Mouse (Mus musculus): Measurements from ENCODE around the gene Elmo3. TPM values are rescaled to one million over a fixed set of nuclear protein-coding genes. Genes with fewer than 3 reads are reported as not detected.
"Not testable (repeated sequence)": the region's sequence is repeated elsewhere in the genome, so short reads cannot be mapped to it uniquely, and the experiment has no call there.

Gene Elmo3
- total RNA-seq, 4 experiments from 2014 or later: 0.75 to 1.8 (median 1.3) TPM

GRCm38 (mm10) chr8:105275840-105276239 lies 29.6 kb upstream of the Elmo3 start, which contains the start of gene Nol3:
Nol3 (plus strand) TSS chr8:105276140.
- DNase-seq (ENCODE audit: low spot score): no peak

- no peak for DNase-seq (ENCODE audit: low spot score)
Observed at GRCm38 (mm10) chr8:105276292-105277120, 28.9 kb upstream of the Elmo3 start.

- DNase-seq (ENCODE audit: low spot score): peak; percentile 72
Observed at GRCm38 (mm10) chr8:105278911-105279334, 26.5 kb upstream of the Elmo3 start.

GRCm38 (mm10) chr8:105280567-105280966 lies 24.8 kb upstream of the Elmo3 start:
- DNase-seq (ENCODE audit: low spot score): no peak

GRCm38 (mm10) chr8:105281821-105282220 lies 23.6 kb upstream of the Elmo3 start:
- no peak for DNase-seq (ENCODE audit: low spot score)

GRCm38 (mm10) chr8:105282239-105282638 lies 23.2 kb upstream of the Elmo3 start:
- DNase-seq (ENCODE audit: low spot score): no peak

GRCm38 (mm10) chr8:105283074-105283473 lies 22.3 kb upstream of the Elmo3 start:
- no peak for DNase-seq (ENCODE audit: low spot score)

- no peak for DNase-seq (ENCODE audit: low spot score)
Observed at GRCm38 (mm10) chr8:105285514-105285913, 19.9 kb upstream of the Elmo3 start.

- no peak for DNase-seq (ENCODE audit: low spot score)
Observed at GRCm38 (mm10) chr8:105286907-105287306, 18.5 kb upstream of the Elmo3 start.

GRCm38 (mm10) chr8:105288231-105288630 lies 17.2 kb upstream of the Elmo3 start:
- no peak for DNase-seq (ENCODE audit: low spot score)

GRCm38 (mm10) chr8:105288958-105289732 lies 16.3 kb upstream of the Elmo3 start:
- peak; percentile 89 for DNase-seq (ENCODE audit: low spot score)

- no peak for DNase-seq (ENCODE audit: low spot score)
Observed at GRCm38 (mm10) chr8:105289805-105290460, 15.5 kb upstream of the Elmo3 start, which contains the start of gene 4931428F04Rik. 4931428F04Rik (minus strand) TSS chr8:105289864.

- DNase-seq (ENCODE audit: low spot score): peak; percentile 85
Observed at GRCm38 (mm10) chr8:105290554-105291314, 14.7 kb upstream of the Elmo3 start.

- not testable (repeated sequence) for DNase-seq (ENCODE audit: low spot score)
Observed at GRCm38 (mm10) chr8:105291364-105291763, 14.0 kb upstream of the Elmo3 start.

- not testable (repeated sequence) for DNase-seq (ENCODE audit: low spot score)
Observed at GRCm38 (mm10) chr8:105291802-105292201, 13.6 kb upstream of the Elmo3 start.

GRCm38 (mm10) chr8:105292471-105292870 lies 12.9 kb upstream of the Elmo3 start:
- no peak for DNase-seq (ENCODE audit: low spot score)

- DNase-seq (ENCODE audit: low spot score): no peak
Observed at GRCm38 (mm10) chr8:105293405-105293804, 12.0 kb upstream of the Elmo3 start.

- no peak for DNase-seq (ENCODE audit: low spot score)
Observed at GRCm38 (mm10) chr8:105294776-105295175, 10.6 kb upstream of the Elmo3 start.

- no peak for DNase-seq (ENCODE audit: low spot score)
Observed at GRCm38 (mm10) chr8:105295256-105295655, 10.1 kb upstream of the Elmo3 start.

- DNase-seq (ENCODE audit: low spot score): no peak
Observed at GRCm38 (mm10) chr8:105295895-105296573, 9.4 kb upstream of the Elmo3 start, which contains the start of gene Exoc3l. Exoc3l (minus strand) TSS chr8:105296101.

Measured in heart, adult 8-10 months (tissue).